Mouse (Mus musculus) forebrain, embryonic 12.5 days (tissue): ENCODE results near the gene Kctd10. TPM values are rescaled to one million over a fixed set of nuclear protein-coding genes. Genes with fewer than 3 reads are reported as not detected.

Experiments
- ATAC-seq: fragments of 200-750 bp; cut with Nextera tagmentation; 2 replicates; pipeline ENCODE4 v1.8.0; 2017; ENCODE audit warnings: moderate TSS enrichment; ENCODE audit not compliant: low FRiP score
- H3K27ac ChIP-seq: fragments of 300-500 bp; sonication (generic); 2 replicates; pipeline ENCODE4 v1.5.1; 2016; ENCODE audit warnings: mild to moderate bottlenecking
- H3K27me3 ChIP-seq: fragments of 300-500 bp; sonication (generic); 2 replicates; pipeline ENCODE4 v1.6.1; 2016; ENCODE audit warnings: mild to moderate bottlenecking
- H3K36me3 ChIP-seq: fragments of 300-500 bp; sonication (generic); replicated peaks from 2 replicates; pipeline ENCODE4 v1.6.1; 2016; ENCODE audit warnings: mild to moderate bottlenecking
- H3K4me1 ChIP-seq: fragments of 300-500 bp; sonication (generic); 2 replicates; pipeline ENCODE4 v1.6.1; 2016
- H3K4me2 ChIP-seq: fragments of 300-500 bp; sonication (generic); 2 replicates; pipeline ENCODE4 v1.6.1; 2016; ENCODE audit warnings: mild to moderate bottlenecking, moderate library complexity
- H3K4me3 ChIP-seq: fragments of 300-500 bp; sonication (generic); replicated peaks from 2 replicates; pipeline ENCODE4 v1.5.1; 2016; ENCODE audit warnings: mild to moderate bottlenecking
- H3K9ac ChIP-seq: fragments of 300-500 bp; sonication (generic); 2 replicates; pipeline ENCODE4 v1.6.1; 2016; ENCODE audit warnings: mild to moderate bottlenecking
- H3K9me3 ChIP-seq: fragments of 300-500 bp; sonication (generic); 2 replicates; pipeline ENCODE4 v1.6.1; 2016
- WGBS: fragments of 180-500 bp; shearing (Covaris S2); methylation state at CpG from one replicate; pipeline ENCODE4 v1.1.7; 2016; 5-methylcytosine and 5-hydroxymethylcytosine counted together
- polyA plus RNA-seq: library from polyadenylated mRNA; unstranded; fragments of >200 nt; fragmentation: Nextera tagmentation; extraction: Ambion mirVana; gene quantifications from 2 replicates; pipeline ENCODE4 v1.2.1, GENCODE M21; 2016

Gene Kctd10
- polyA plus RNA-seq, 1 experiment from 2014 or later, result 93.1 TPM

DNA sequence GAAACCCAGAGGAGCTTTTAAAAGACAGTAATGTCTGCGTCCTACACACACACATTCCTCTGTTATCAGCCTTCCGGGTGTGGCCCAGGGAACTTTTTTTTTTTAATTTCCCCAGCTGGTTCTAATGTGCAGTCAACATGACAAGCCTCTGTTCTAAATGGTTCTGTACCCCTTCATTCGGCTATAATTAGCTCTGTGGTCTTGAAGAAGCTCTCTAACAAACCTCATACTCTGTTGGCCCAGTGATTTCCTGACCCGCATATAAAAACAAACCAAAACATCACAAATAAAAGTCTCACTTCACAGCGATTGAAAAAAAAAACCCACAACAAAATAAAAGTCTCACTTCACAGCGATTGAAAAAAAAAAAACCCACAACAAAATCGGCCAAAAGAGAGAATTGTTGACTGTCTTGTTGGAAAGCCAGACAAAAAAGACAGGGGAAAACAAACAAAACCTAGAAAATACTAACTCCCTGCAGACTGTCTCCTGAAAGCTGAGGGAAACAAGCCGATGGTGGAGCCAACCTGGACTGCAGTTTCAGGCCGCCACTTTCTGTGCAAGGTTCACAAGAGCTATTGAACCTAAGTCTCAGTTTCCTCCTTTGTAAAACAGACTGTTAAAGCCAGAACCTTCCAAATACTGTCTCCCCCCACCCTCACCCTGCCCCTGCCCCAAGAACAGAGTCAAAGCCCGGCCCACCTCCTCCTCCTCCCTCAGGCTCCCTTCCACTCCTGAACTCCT, 2.0 kb downstream of the Kctd10 start:
- 77% methylated on average over 10 of the region's 10 CpGs for WGBS
- Histone ChIP-seq H3K4me2 (peak overlapping the region; percentile 87), H3K9ac (peak overlapping the region; percentile 91; the same call in 1 of the 2 replicates), H3K4me3 (peak overlapping the region; percentile 80), H3K27ac (no peak overlapping the region), H3K9me3 (no peaks in the 10 kb centered on the region), H3K4me1 (peaks cover 43% of the 10 kb centered on the region), H3K36me3 (peaks cover 35% of the 10 kb centered on the region), H3K27me3 (no peaks in the 10 kb centered on the region)
- ATAC-seq, result no peak

DNA sequence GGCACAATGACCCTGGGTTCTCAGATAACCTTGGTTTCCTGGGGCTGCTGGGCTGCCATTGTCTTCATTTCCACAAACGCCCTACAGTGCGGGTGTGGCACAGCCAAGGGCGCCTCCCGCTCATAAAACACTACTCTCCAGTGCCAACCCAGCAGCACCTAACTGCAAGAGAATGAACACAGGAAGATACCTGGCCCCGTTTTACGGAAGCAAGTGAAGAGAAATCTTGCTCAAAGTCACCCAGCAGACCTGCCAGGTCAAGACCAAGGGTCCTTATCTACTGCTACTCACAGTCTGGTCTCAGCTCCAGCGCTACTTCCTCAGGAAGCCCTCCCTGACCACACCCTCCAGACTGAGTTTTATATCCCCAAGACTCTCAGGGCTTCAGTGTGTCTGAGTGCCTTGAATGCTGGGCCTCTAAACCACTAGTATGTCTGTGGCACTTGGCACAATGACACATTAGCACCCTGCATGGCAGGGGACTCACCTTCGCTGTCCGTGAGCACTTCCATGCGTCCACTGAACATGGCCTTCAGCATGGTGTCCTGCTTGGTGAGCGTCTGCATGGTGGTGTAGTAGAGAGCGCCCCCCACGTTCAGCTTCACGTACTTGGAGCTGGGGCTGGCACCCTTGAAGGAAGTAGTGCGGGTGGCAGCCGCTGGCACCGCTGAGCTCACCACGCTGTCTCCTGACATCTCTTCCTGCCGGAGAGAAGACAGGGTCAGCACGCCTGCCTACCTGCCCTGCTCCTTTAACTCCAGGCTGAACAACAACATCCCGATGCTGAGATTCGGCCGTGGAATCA, 5.7 kb downstream of the Kctd10 start:
- no peak overlapping the region for H3K4me3 ChIP-seq
- no peak overlapping the region for H3K27ac ChIP-seq
- H3K27me3 ChIP-seq, result no peaks in the 10 kb centered on the region
- H3K4me1 ChIP-seq, result peaks cover 43% of the 10 kb centered on the region
- H3K4me2 ChIP-seq, result no peak overlapping the region
- no peak for ATAC-seq
- WGBS, result 93% methylated on average over 23 of the region's 23 CpGs
- peaks cover 67% of the 10 kb centered on the region for H3K36me3 ChIP-seq
- no peaks in the 10 kb centered on the region for H3K9me3 ChIP-seq
- no peak overlapping the region for H3K9ac ChIP-seq

DNA sequence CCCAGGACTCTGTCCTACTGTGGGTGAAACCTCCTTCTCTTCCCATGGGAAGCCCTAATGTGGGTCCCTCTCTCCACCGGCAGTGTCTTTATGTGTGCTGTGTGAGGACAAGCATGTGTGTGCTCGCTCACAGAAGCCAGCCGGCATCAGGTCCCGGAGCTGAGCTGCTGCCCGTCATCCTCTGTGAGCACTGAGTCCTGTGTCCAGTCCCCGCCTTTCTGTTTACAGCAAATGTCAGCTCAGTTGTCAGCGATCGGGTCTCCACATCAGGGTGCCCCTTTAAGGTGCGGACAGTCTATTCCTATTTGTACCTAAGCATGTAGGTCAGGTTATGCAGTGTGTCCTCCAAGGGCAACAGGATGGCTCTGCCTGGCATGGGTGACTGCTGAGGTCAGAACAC, 6.7 kb downstream of the Kctd10 start:
- peaks cover 33% of the 10 kb centered on the region for H3K4me1 ChIP-seq
- 90% methylated on average over 9 of the region's 9 CpGs for WGBS
- peaks cover 77% of the 10 kb centered on the region for H3K36me3 ChIP-seq
- no peak overlapping the region for H3K9ac ChIP-seq
- H3K27ac ChIP-seq, result no peak overlapping the region
- H3K4me3 ChIP-seq, result no peak overlapping the region
- H3K4me2 ChIP-seq, result no peak overlapping the region
- no peaks in the 10 kb centered on the region for H3K9me3 ChIP-seq
- ATAC-seq, result no peak
- H3K27me3 ChIP-seq, result no peaks in the 10 kb centered on the region

DNA sequence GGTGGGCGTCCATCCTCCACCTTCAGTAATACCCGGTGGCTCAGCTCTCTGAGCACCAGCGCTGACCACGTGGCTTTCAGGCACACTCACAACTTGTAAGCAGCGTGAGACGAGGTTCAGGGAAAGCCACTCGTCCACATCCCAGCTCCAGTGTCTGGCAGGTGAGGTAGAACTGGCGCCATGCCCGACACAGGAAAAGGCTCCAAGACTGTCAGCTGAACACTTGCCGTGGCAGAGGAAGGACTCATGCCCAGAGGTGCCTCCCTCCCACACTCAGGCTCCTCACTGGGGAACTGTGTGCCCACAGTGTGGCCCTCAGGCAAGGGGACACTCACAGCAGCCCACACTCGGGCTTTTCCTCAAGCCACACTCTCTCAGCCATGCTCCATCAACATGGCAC, 7.1 kb downstream of the Kctd10 start:
- WGBS, result 68% methylated on average over 11 of the region's 11 CpGs
- H3K27ac ChIP-seq, result no peak overlapping the region
- no peaks in the 10 kb centered on the region for H3K9me3 ChIP-seq
- no peak overlapping the region for H3K4me3 ChIP-seq
- H3K27me3 ChIP-seq, result no peaks in the 10 kb centered on the region
- no peak for ATAC-seq
- peaks cover 81% of the 10 kb centered on the region for H3K36me3 ChIP-seq
- no peak overlapping the region for H3K9ac ChIP-seq
- no peak overlapping the region for H3K4me2 ChIP-seq
- peaks cover 30% of the 10 kb centered on the region for H3K4me1 ChIP-seq

DNA sequence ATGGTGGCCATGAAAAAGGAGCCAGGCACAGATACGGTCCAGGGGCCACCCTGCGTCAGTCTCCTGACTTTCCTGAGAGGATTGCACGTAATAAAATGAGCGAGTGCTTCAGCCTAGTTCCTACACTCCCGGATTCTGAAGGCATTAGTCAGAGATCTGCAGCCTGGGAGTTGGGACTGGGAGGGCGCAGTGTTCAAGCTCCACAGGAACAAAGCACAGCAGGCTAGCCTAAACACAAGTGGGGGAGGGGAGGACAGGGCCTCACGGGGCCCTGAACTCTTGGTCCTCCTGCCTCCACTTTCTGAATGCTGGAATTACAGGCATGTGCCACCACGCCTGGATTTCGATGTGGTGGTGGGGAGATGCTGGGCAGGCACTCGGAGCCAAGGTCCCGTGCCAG, 7.7 kb downstream of the Kctd10 start:
- Histone ChIP-seq H3K27me3 (no peaks in the 10 kb centered on the region), H3K4me2 (no peak overlapping the region), H3K9me3 (no peaks in the 10 kb centered on the region), H3K9ac (no peak overlapping the region), H3K27ac (no peak overlapping the region), H3K4me3 (no peak overlapping the region), H3K36me3 (peaks cover 87% of the 10 kb centered on the region), H3K4me1 (peaks cover 24% of the 10 kb centered on the region)
- no peak for ATAC-seq
- WGBS, result 33% methylated on average over 11 of the region's 11 CpGs

DNA sequence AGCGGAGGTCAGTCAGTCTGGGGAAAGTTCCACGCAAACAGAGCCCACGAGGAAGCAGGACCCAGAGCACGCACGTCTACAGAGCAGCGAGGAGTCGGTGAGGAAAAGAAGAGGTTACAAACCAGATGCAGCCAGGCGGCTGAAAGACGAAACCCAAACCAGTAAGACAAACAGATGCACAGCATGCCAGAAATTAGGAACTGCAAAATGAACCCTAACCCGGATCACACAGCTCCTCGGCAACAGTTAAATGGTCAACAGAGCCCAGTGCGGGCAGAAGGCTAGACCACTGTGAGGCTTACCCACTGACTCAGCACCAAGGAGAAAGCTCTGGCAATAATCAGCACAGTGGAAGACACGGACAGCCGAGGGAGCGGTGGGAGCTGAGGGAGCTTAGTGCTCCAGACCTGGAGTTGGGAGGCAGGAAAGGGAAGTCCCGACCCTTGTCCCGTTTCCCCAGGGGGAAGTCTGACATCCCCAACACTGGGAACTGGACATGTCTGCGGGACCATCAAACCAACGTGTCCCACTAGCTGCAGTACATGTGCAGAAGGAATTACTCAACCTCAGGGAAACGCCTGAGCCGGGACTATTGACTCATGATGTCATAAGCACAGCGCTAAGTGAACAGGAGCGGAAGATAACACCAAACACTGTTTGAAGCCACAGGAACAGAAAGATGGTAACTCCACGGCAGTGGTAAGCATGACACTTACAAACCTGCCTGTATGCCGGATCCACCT, 8.4 kb downstream of the Kctd10 start:
- Histone ChIP-seq H3K9ac (no peak overlapping the region), H3K4me3 (no peak overlapping the region), H3K4me2 (no peak overlapping the region), H3K9me3 (no peaks in the 10 kb centered on the region), H3K4me1 (peaks cover 19% of the 10 kb centered on the region), H3K27me3 (no peaks in the 10 kb centered on the region), H3K27ac (no peak overlapping the region), H3K36me3 (peaks cover 94% of the 10 kb centered on the region)
- 77% methylated on average over 25 of the region's 25 CpGs for whole genome bisulfite sequencing
- ATAC-seq, result no peak

DNA sequence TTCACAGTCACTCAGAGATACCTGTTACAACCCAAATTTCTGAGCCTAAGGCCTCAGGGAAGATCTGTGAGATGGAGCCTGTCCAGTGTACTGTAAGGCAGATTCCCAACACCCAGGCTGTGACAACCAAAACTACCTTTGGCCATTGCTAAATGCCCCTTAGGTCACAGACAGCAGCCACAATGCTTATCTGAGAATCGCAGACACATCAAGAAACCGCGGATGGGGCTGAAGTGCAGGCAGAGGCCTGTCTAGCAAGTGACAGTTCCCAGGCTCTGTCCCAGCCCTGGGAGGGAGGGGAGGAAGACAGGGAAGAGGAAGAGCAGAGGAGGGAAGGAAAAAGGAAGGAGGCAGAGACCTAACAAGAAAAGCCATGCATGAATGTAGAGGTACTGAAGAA, 9.0 kb downstream of the Kctd10 start:
- Histone ChIP-seq H3K27me3 (no peaks in the 10 kb centered on the region), H3K36me3 (peaks cover 96% of the 10 kb centered on the region), H3K27ac (no peak overlapping the region), H3K4me1 (peaks cover 19% of the 10 kb centered on the region), H3K9me3 (no peaks in the 10 kb centered on the region), H3K4me3 (no peak overlapping the region), H3K4me2 (no peak overlapping the region), H3K9ac (no peak overlapping the region)
- 93% methylated on average over 3 of the region's 3 CpGs for WGBS
- no peak for ATAC-seq

DNA sequence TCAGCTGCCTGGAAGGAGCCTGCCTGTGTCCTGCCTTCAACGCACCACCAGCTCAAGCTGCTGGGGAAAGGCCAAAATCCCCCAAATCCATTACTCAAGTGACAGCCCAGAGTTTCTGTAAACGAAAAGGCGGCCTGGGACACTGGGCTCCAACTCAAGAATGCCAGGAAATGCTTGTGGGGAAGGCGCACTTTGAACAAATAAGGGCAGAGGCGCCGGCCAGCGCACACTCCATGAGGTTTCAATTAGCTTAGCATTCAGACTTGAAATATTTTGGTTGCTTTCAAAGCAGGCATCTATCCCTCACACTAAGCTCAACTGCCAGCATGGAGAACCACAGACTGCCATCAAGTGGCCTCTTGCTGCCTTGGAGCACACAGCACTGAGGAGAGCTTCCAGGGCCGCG, 9.9 kb downstream of the Kctd10 start:
- Histone ChIP-seq H3K27me3 (no peaks in the 10 kb centered on the region), H3K27ac (peak overlapping the region; percentile 50; the same call in 1 of the 2 replicates), H3K9ac (no peak overlapping the region), H3K4me1 (peaks cover 19% of the 10 kb centered on the region), H3K9me3 (no peaks in the 10 kb centered on the region), H3K4me2 (no peak overlapping the region), H3K4me3 (no peak overlapping the region), H3K36me3 (peaks cover 100% of the 10 kb centered on the region)
- 82% methylated on average over 9 of the region's 9 CpGs for WGBS
- ATAC-seq, result no peak

DNA sequence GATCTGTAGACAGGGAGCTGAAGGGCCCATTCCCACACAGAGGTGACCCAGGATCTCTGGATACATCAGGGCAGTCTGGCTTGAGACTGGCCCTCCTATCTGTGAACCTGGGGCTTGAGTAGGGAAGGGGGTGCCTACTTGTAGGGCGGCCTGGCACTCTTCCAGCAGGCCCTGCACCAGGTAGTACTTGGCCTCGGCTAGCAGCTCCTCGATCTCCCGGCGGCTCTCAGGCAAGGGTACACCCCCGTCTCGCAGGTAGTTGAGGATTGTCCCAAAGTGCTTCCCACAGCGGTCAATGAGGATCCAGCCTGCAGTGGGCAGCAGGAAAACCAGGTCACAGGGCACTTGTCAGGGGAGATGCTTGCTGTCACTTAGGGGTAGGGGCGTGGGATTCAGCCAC, 10.4 kb downstream of the Kctd10 start:
- H3K4me2 ChIP-seq, result no peak overlapping the region
- 87% methylated on average over 9 of the region's 9 CpGs for WGBS
- H3K36me3 ChIP-seq, result peaks cover 100% of the 10 kb centered on the region
- no peaks in the 10 kb centered on the region for H3K9me3 ChIP-seq
- no peak overlapping the region for H3K9ac ChIP-seq
- H3K4me3 ChIP-seq, result no peak overlapping the region
- no peak for ATAC-seq
- no peaks in the 10 kb centered on the region for H3K27me3 ChIP-seq
- H3K27ac ChIP-seq, result peak overlapping the region; percentile 53
- H3K4me1 ChIP-seq, result peaks cover 19% of the 10 kb centered on the region

DNA sequence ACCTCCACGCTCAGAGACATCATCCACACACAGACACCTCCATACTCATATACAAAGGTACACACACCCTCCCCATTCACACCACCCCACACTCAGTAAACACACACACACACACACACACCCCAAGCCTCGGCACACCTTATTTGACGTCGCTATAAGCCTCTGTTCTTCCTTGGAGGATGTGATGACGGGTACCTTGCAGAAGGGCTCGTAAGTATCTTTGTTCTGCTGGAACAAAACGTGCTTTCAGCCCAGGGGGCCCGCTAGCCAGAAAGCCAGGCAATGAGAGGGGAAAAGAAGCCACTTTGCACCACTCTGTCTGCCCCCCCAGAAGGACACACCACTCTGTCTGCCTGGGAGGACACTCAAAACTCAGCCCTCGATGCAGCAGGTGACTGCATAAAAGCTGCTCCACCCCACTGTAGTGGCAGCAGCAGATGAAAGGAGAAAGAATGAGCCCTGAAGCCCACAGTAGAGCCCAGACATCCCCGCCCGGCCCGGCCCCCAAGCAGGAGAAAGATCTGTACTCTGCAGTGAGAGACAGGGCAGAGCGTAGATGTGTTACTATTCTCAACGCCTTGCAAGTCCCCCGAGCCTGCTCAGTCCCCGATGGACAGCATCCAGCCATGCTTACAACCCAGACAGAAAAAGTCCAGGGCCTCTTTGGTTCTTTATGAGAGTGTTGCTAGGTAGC, 11.4 kb downstream of the Kctd10 start:
- Histone ChIP-seq H3K4me3 (no peak overlapping the region), H3K4me2 (no peak overlapping the region), H3K27me3 (no peaks in the 10 kb centered on the region), H3K36me3 (peaks cover 100% of the 10 kb centered on the region), H3K9me3 (no peaks in the 10 kb centered on the region), H3K27ac (no peak overlapping the region), H3K9ac (no peak overlapping the region), H3K4me1 (peaks cover 19% of the 10 kb centered on the region)
- WGBS, result 88% methylated on average over 16 of the region's 16 CpGs
- no peak for ATAC-seq

DNA sequence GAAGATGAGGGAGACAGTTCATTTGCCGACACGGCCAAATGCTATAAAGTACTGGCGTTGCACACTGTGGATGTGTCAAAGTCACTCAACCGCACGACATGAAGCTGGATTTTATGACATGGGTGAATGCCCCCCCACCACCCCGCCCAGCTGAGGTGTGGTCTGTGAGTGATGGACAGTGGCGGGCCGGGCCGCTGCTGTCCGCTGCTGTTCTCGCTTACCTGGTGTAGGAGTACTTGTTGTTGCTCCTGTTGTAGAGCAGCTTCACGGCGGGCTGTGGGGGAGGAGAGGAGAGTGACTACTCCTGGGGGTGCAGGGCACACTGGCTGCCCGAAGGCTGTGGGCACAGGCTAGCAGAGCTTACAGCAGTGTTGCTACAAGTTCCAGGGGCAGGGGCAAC, 12.2 kb downstream of the Kctd10 start:
- H3K4me2 ChIP-seq, result no peak overlapping the region
- H3K9ac ChIP-seq, result no peak overlapping the region
- H3K4me3 ChIP-seq, result no peak overlapping the region
- H3K9me3 ChIP-seq, result no peaks in the 10 kb centered on the region
- no peak overlapping the region for H3K27ac ChIP-seq
- ATAC-seq, result no peak
- WGBS, result 93% methylated on average over 10 of the region's 14 CpGs
- H3K27me3 ChIP-seq, result no peaks in the 10 kb centered on the region
- H3K4me1 ChIP-seq, result peaks cover 15% of the 10 kb centered on the region
- peaks cover 100% of the 10 kb centered on the region for H3K36me3 ChIP-seq
